Mouse (Mus musculus) adrenal gland, adult 8-10 months (tissue): ENCODE data around the gene Ndufa6. TPM values are rescaled to one million over a fixed set of nuclear protein-coding genes. Genes with fewer than 3 reads are reported as not detected.

Source experiments
- DNase-seq: peaks from one replicate; pipeline ENCODE4 v3.0.0; 2022
- microRNA-seq, 2 experiments: library from miRNA; unstranded; fragments of <30 nt; microRNA quantifications; one replicate each; pipeline ENCODE4 v1.2.0; 2022
- total RNA-seq, 4 experiments: library from RNA; stranded (reverse); gene quantifications; 2 replicates each; pipeline ENCODE4 v1.2.4; 2022

The Ndufa6 gene
- total RNA-seq, 4 experiments from 2014 or later, result 293 to 470 (median 376) TPM

GRCm38 (mm10) chr15:82340414-82341035 is 13.6 kb downstream of the Ndufa6 start:
- no peak for DNase-seq

- DNase-seq, result no peak
Measured at GRCm38 (mm10) chr15:82339634-82340254, 14.4 kb downstream of the Ndufa6 start.

GRCm38 (mm10) chr15:82339150-82339549 is 15.0 kb downstream of the Ndufa6 start:
- no peak for DNase-seq

- peak; percentile 94 for DNase-seq
Measured at GRCm38 (mm10) chr15:82338593-82339112, 15.5 kb downstream of the Ndufa6 start, which contains the start of the genes Naga, Pheta2 and Smdt1. Gene Naga, minus strand, starts transcription at chr15:82338925. Gene Pheta2, plus strand, starts transcription at chr15:82338942. Gene Smdt1, plus strand, starts transcription at chr15:82338959.

GRCm38 (mm10) chr15:82337875-82338274 is 16.2 kb downstream of the Ndufa6 start:
- no peak for DNase-seq

GRCm38 (mm10) chr15:82336629-82337028 is 17.5 kb downstream of the Ndufa6 start:
- DNase-seq, result no peak

GRCm38 (mm10) chr15:82335194-82335593 is 18.9 kb downstream of the Ndufa6 start:
- no peak for DNase-seq

- DNase-seq, result no peak
Measured at GRCm38 (mm10) chr15:82325382-82325781, 28.7 kb downstream of the Ndufa6 start.

- no peak for DNase-seq
Measured at GRCm38 (mm10) chr15:82322195-82322594, 31.9 kb downstream of the Ndufa6 start.

- DNase-seq, result no peak
Measured at GRCm38 (mm10) chr15:82319613-82320012, 34.5 kb downstream of the Ndufa6 start.

- no peak for DNase-seq
Measured at GRCm38 (mm10) chr15:82317839-82318238, 36.3 kb downstream of the Ndufa6 start.

GRCm38 (mm10) chr15:82308416-82308815 is 45.7 kb downstream of the Ndufa6 start:
- no peak for DNase-seq

GRCm38 (mm10) chr15:82307107-82307506 is 47.0 kb downstream of the Ndufa6 start:
- no peak for DNase-seq

Small RNA genes within 50 kb of the gene (microRNA-seq; reads per million reads assigned to microRNA genes)
- gene Mir7684, result 0 reads per million in 2 experiments

Other genes with a start within 250 kb of the Ndufa6 start
- gene Ccdc134, start 226.4 kb downstream of the Ndufa6 start, total RNA-seq, result 10 to 100 TPM in 3 of 4 experiments, 1 to 10 TPM in 1; 8.9 to 13.7 (median 12.5) TPM
- gene Srebf2, start 207.1 kb downstream of the Ndufa6 start, total RNA-seq, result 100 to 1,000 TPM in 2 of 4 experiments, 10 to 100 TPM in 2; 83.2 to 144 (median 107) TPM
- under 1 TPM in 3 of 4 experiments, not detected in 1; 0.14 to 0.24 (median 0.17) TPM for gene Shisa8, start 141.5 kb downstream of the Ndufa6 start, total RNA-seq
- under 1 TPM in 2 of 4 experiments, not detected in 2; 0.45 to 0.92 TPM for gene Tnfrsf13c, start 130.0 kb downstream of the Ndufa6 start, total RNA-seq
- 1 to 10 TPM in 3 of 4 experiments, under 1 TPM in 1; 0.87 to 3.8 (median 1.8) TPM for gene Cenpm, start 109.6 kb downstream of the Ndufa6 start, total RNA-seq
- gene 1500009C09Rik, start 101.9 kb downstream of the Ndufa6 start, total RNA-seq, result under 1 TPM; 0.35 to 0.62 (median 0.39) TPM
- 1 to 10 TPM; 3.0 to 6.9 (median 3.5) TPM for gene Sept3, start 79.4 kb downstream of the Ndufa6 start, total RNA-seq
- gene Wbp2nl, start 55.4 kb downstream of the Ndufa6 start, total RNA-seq, result not detected
- 10 to 100 TPM; 68.6 to 89.3 (median 77.9) TPM for gene Naga, start 15.4 kb downstream of the Ndufa6 start, total RNA-seq
- gene Pheta2, start 15.4 kb downstream of the Ndufa6 start, total RNA-seq, result 1 to 10 TPM in 2 of 4 experiments, under 1 TPM in 2; 0.74 to 2.0 (median 1.4) TPM
- gene Smdt1, start 15.4 kb downstream of the Ndufa6 start, total RNA-seq, result 100 to 1,000 TPM; 137 to 205 (median 157) TPM
- 10 to 100 TPM; 42.2 to 46.6 (median 45.6) TPM for gene Cyp2d22, start 25.9 kb upstream of the Ndufa6 start, total RNA-seq
- gene Cyp2d11, start 39.7 kb upstream of the Ndufa6 start, total RNA-seq, result under 1 TPM in 2 of 4 experiments, not detected in 2; 0.22 to 0.42 TPM
- 1 to 10 TPM in 1 of 4 experiments, not detected in 3; 1.1 TPM for gene Cyp2d10, start 52.9 kb upstream of the Ndufa6 start, total RNA-seq
- gene Cyp2d9, start 79.1 kb upstream of the Ndufa6 start, total RNA-seq, result 1 to 10 TPM in 1 of 4 experiments, under 1 TPM in 1, not detected in 2; 0.46 to 2.5 TPM
- gene Cyp2d12, start 200.8 kb upstream of the Ndufa6 start, total RNA-seq, result not detected